Mouse (Mus musculus) erythroid progenitor cell, adult 5-6 weeks (primary cell): ENCODE measurements at regions not wholly inside any gene's neighbourhood (a gene's known extent, or its start where the extent isn't known, plus 50 kb on each side); places are given as distances from the start of the nearest gene placed in this dataset.

Experiments
- ATAC-seq: replicated peaks from 2 replicates; pipeline ENCODE4 v1.8.0; 2016; ENCODE audit warnings: moderate number of reproducible peaks, mild to moderate bottlenecking, moderate TSS enrichment, inconsistent platforms; ENCODE audit not compliant: poor library complexity, low FRiP score, severe bottlenecking

GRCm38 (mm10) chr10:83819266-83819949, 96.7 kb downstream of the 1500009L16Rik start:
- no peak for ATAC-seq

- no peak for ATAC-seq
Observed at GRCm38 (mm10) chr10:83819950-83820275, 97.2 kb downstream of the 1500009L16Rik start.

- no peak for ATAC-seq
Observed at GRCm38 (mm10) chr10:83821089-83821488, 98.4 kb downstream of the 1500009L16Rik start.

- ATAC-seq, result no peak
Observed at GRCm38 (mm10) chr10:83826105-83826504, 103.4 kb downstream of the 1500009L16Rik start.

- ATAC-seq, result no peak
Observed at GRCm38 (mm10) chr10:83836351-83836750, 113.7 kb downstream of the 1500009L16Rik start.

GRCm38 (mm10) chr10:83840226-83840625, 117.6 kb downstream of the 1500009L16Rik start:
- no peak for ATAC-seq

GRCm38 (mm10) chr10:83850881-83851280, 128.2 kb downstream of the 1500009L16Rik start:
- ATAC-seq, result no peak

- ATAC-seq, result no peak
Observed at GRCm38 (mm10) chr10:83852194-83852593, 129.5 kb downstream of the 1500009L16Rik start.

GRCm38 (mm10) chr10:83852806-83853205, 130.1 kb downstream of the 1500009L16Rik start:
- ATAC-seq, result no peak

- no peak for ATAC-seq
Observed at GRCm38 (mm10) chr10:83857794-83858442, 135.3 kb downstream of the 1500009L16Rik start.

GRCm38 (mm10) chr10:83858689-83859088, 136.0 kb downstream of the 1500009L16Rik start:
- no peak for ATAC-seq

- no peak for ATAC-seq
Observed at GRCm38 (mm10) chr10:83859633-83860032, 137.0 kb downstream of the 1500009L16Rik start.

GRCm38 (mm10) chr10:83861574-83862190, 139.0 kb downstream of the 1500009L16Rik start:
- ATAC-seq, result no peak

GRCm38 (mm10) chr10:83864591-83864990, 141.9 kb downstream of the 1500009L16Rik start:
- ATAC-seq, result no peak

GRCm38 (mm10) chr10:83865929-83866328, 143.3 kb downstream of the 1500009L16Rik start:
- ATAC-seq, result no peak

GRCm38 (mm10) chr10:83871736-83872400, 149.2 kb downstream of the 1500009L16Rik start:
- no peak for ATAC-seq

- no peak for ATAC-seq
Observed at GRCm38 (mm10) chr10:83878745-83879144, 156.1 kb downstream of the 1500009L16Rik start.

- ATAC-seq, result no peak
Observed at GRCm38 (mm10) chr10:83882119-83882890, 159.6 kb downstream of the 1500009L16Rik start.

- no peak for ATAC-seq
Observed at GRCm38 (mm10) chr10:83882891-83883185, 160.2 kb downstream of the 1500009L16Rik start.

- no peak for ATAC-seq
Observed at GRCm38 (mm10) chr10:83884553-83884952, 161.9 kb downstream of the 1500009L16Rik start.
